Mouse (Mus musculus): Measurements from ENCODE around the gene Rbx1. TPM values are rescaled to one million over a fixed set of nuclear protein-coding genes. Genes with fewer than 3 reads are reported as not detected.

Rbx1 gene
- 53.6 TPM for polyA plus RNA-seq (2014; fragmentation: Illumina TruSeq; extraction: RNeasy Lipid Tissue Mini Kit (QIAGEN cat#74804); ENCODE audit: low read depth, low replicate concordance)

GRCm38 (mm10) chr15:81465901-81466737, at the start of gene Rbx1:
Rbx1 (plus strand) TSS chr15:81466296.

Other genes with a start within 250 kb of the Rbx1 start
- gene Mchr1, start 230.8 kb upstream of the Rbx1 start, polyA plus RNA-seq (2014; fragmentation: Illumina TruSeq; extraction: RNeasy Lipid Tissue Mini Kit (QIAGEN cat#74804); ENCODE audit: low read depth, low replicate concordance) = not detected
- gene Slc25a17, start 105.5 kb upstream of the Rbx1 start, polyA plus RNA-seq (2014; fragmentation: Illumina TruSeq; extraction: RNeasy Lipid Tissue Mini Kit (QIAGEN cat#74804); ENCODE audit: low read depth, low replicate concordance) = 19.5 TPM
- 554 TPM for gene St13, start 66.2 kb upstream of the Rbx1 start, polyA plus RNA-seq (2014; fragmentation: Illumina TruSeq; extraction: RNeasy Lipid Tissue Mini Kit (QIAGEN cat#74804); ENCODE audit: low read depth, low replicate concordance)
- 14.8 TPM for gene Xpnpep3, start 66.2 kb upstream of the Rbx1 start, polyA plus RNA-seq (2014; fragmentation: Illumina TruSeq; extraction: RNeasy Lipid Tissue Mini Kit (QIAGEN cat#74804); ENCODE audit: low read depth, low replicate concordance)
- 474 TPM for gene Dnajb7, start 58.0 kb upstream of the Rbx1 start, polyA plus RNA-seq (2014; fragmentation: Illumina TruSeq; extraction: RNeasy Lipid Tissue Mini Kit (QIAGEN cat#74804); ENCODE audit: low read depth, low replicate concordance)
- gene Ep300, start 119.1 kb downstream of the Rbx1 start, polyA plus RNA-seq (2014; fragmentation: Illumina TruSeq; extraction: RNeasy Lipid Tissue Mini Kit (QIAGEN cat#74804); ENCODE audit: low read depth, low replicate concordance) = 54.9 TPM
- gene L3mbtl2, start 197.6 kb downstream of the Rbx1 start, polyA plus RNA-seq (2014; fragmentation: Illumina TruSeq; extraction: RNeasy Lipid Tissue Mini Kit (QIAGEN cat#74804); ENCODE audit: low read depth, low replicate concordance) = 3.4 TPM
- 0.17 TPM for gene Chadl, start 231.0 kb downstream of the Rbx1 start, polyA plus RNA-seq (2014; fragmentation: Illumina TruSeq; extraction: RNeasy Lipid Tissue Mini Kit (QIAGEN cat#74804); ENCODE audit: low read depth, low replicate concordance)

All from testis, adult 10 weeks (tissue).